Mouse (Mus musculus): Measurements from ENCODE around the gene Abcc4.
"Not testable (repeated sequence)": the region's sequence is repeated elsewhere in the genome, so short reads cannot be mapped to it uniquely, and the experiment has no call there.

Gene Abcc4

GRCm38 (mm10) chr14:118579013-118579728 is 126.8 kb downstream of the Abcc4 start:
- DNase-seq (ENCODE audit: low spot score): no peak

- DNase-seq (ENCODE audit: low spot score): no peak
These were observed 128.1 kb downstream of the Abcc4 start for GRCm38 (mm10) chr14:118577895-118578294.

GRCm38 (mm10) chr14:118572688-118573245 is 133.3 kb downstream of the Abcc4 start:
- DNase-seq (ENCODE audit: low spot score): no peak

GRCm38 (mm10) chr14:118569586-118569985 is 136.4 kb downstream of the Abcc4 start:
- DNase-seq (ENCODE audit: low spot score): no peak

GRCm38 (mm10) chr14:118568116-118568673 is 137.8 kb downstream of the Abcc4 start:
- DNase-seq (ENCODE audit: low spot score): no peak

GRCm38 (mm10) chr14:118566809-118567208 is 139.2 kb downstream of the Abcc4 start:
- no peak for DNase-seq (ENCODE audit: low spot score)

GRCm38 (mm10) chr14:118566214-118566688 is 139.8 kb downstream of the Abcc4 start:
- DNase-seq (ENCODE audit: low spot score): no peak

GRCm38 (mm10) chr14:118565696-118566095 is 140.3 kb downstream of the Abcc4 start:
- DNase-seq (ENCODE audit: low spot score): no peak

- DNase-seq (ENCODE audit: low spot score): no peak
These were observed 142.4 kb downstream of the Abcc4 start for GRCm38 (mm10) chr14:118563570-118563969.

- DNase-seq (ENCODE audit: low spot score): no peak
These were observed 153.0 kb downstream of the Abcc4 start for GRCm38 (mm10) chr14:118552901-118553475.

- no peak for DNase-seq (ENCODE audit: low spot score)
These were observed 153.6 kb downstream of the Abcc4 start for GRCm38 (mm10) chr14:118552390-118552789.

GRCm38 (mm10) chr14:118551725-118552285 is 154.2 kb downstream of the Abcc4 start:
- no peak for DNase-seq (ENCODE audit: low spot score)

- DNase-seq (ENCODE audit: low spot score): no peak
These were observed 154.8 kb downstream of the Abcc4 start for GRCm38 (mm10) chr14:118551061-118551724.

- DNase-seq (ENCODE audit: low spot score): no peak
These were observed 161.5 kb downstream of the Abcc4 start for GRCm38 (mm10) chr14:118544493-118544892.

GRCm38 (mm10) chr14:118542947-118543346 is 163.1 kb downstream of the Abcc4 start:
- DNase-seq (ENCODE audit: low spot score): no peak

GRCm38 (mm10) chr14:118531539-118531938 is 174.5 kb downstream of the Abcc4 start:
- no peak for DNase-seq (ENCODE audit: low spot score)

GRCm38 (mm10) chr14:118514280-118515031 is 191.6 kb downstream of the Abcc4 start:
- DNase-seq (ENCODE audit: low spot score): no peak

- not testable (repeated sequence) for DNase-seq (ENCODE audit: low spot score)
These were observed 194.3 kb downstream of the Abcc4 start for GRCm38 (mm10) chr14:118511715-118512114.

- DNase-seq (ENCODE audit: low spot score): no peak
These were observed 195.2 kb downstream of the Abcc4 start for GRCm38 (mm10) chr14:118510793-118511192.

GRCm38 (mm10) chr14:118510216-118510615 is 195.8 kb downstream of the Abcc4 start:
- DNase-seq (ENCODE audit: low spot score): no peak

GRCm38 (mm10) chr14:118507829-118508228 is 198.2 kb downstream of the Abcc4 start:
- DNase-seq (ENCODE audit: low spot score): no peak

All from left cerebral cortex, adult 11 months (tissue).